9 mouse cellular contexts compared by ENCODE assay signal in genomic region chr2:105432927-105433326, GRCm38 (mm10). TPM values are rescaled to one million over a fixed set of nuclear protein-coding genes. Genes with fewer than 3 reads are reported as not detected.
DNase-seq lines count a peak whose midpoint lies in the region; ATAC-seq lines count a peak whose summit lies in the region.
"Had no signal": no experiment of that assay in that cellular context is flagged by ENCODE, and none has a peak within 500 bp of the region (broad histone marks: within the 10 kb centered on the region; RNA-seq: fewer than 3 reads in every experiment).

No protein-coding gene starts in this region.

- H3K9me3 ChIP-seq in lung, embryonic 15.5 days = no peaks in the 10 kb centered on the region
- no peaks in the 10 kb centered on the region for H3K9me3 ChIP-seq in forebrain, embryonic 14.5 days (replicated peaks; ENCODE audit: control insufficient read depth, low read length)
- no peaks in the 10 kb centered on the region for H3K9me3 ChIP-seq in limb, embryonic 11.5 days (ENCODE audit: control insufficient read depth, low read length)
- no peaks in the 10 kb centered on the region for H3K9me3 ChIP-seq in stomach, embryonic 16.5 days (replicated peaks; ENCODE audit: control insufficient read depth, low read length)

- DNase-seq in lung, postnatal 36 days = no peak
- DNase-seq in forebrain, embryonic 14.5 days (ENCODE audit: low spot score) = peak; percentile 44
- peak; percentile 36 for DNase-seq in limb, embryonic 11.5 days (ENCODE audit: low spot score)
- no peak for DNase-seq in MN1 (ENCODE audit: low spot score)
- DNase-seq in urinary bladder, postnatal 14 days (ENCODE audit: low spot score) = no peak
- DNase-seq: right cerebral cortex, postnatal 14 days had no signal

- ATAC-seq in lung, embryonic 15.5 days (ENCODE audit: borderline replicate concordance, extremely low read depth, low FRiP score, low TSS enrichment) = no peak
- peak; percentile 49; the same call in 1 of the 2 replicates for ATAC-seq in forebrain, embryonic 14.5 days
- no peak for ATAC-seq in limb, embryonic 11.5 days (ENCODE audit: insufficient number of reproducible peaks, low FRiP score, low TSS enrichment, low read depth)
- ATAC-seq in stomach, embryonic 16.5 days (ENCODE audit: insufficient read depth, low FRiP score) = no peak
- ATAC-seq: Patski had no signal

- no peak overlapping the region for H3K27ac ChIP-seq in lung, embryonic 15.5 days
- no peak overlapping the region for H3K27ac ChIP-seq in forebrain, embryonic 14.5 days (ENCODE audit: low read depth, low read length)
- H3K27ac ChIP-seq in limb, embryonic 11.5 days (replicated peaks; ENCODE audit: low read depth, low read length) = no peak overlapping the region
- H3K27ac ChIP-seq in stomach, embryonic 16.5 days (ENCODE audit: low read length) = no peak overlapping the region

- WGBS in lung, embryonic 15.5 days = 13% methylated on average over 10 of the region's 10 CpGs
- WGBS in forebrain, embryonic 14.5 days = 11% methylated on average over 10 of the region's 10 CpGs
- 21% methylated on average over 10 of the region's 10 CpGs for WGBS in limb, embryonic 11.5 days
- 11% methylated on average over 10 of the region's 10 CpGs for WGBS in stomach, embryonic 16.5 days

- no peak overlapping the region for H3K4me3 ChIP-seq in lung, embryonic 15.5 days
- H3K4me3 ChIP-seq in forebrain, embryonic 14.5 days (ENCODE audit: low read depth, low read length) = no peak overlapping the region
- H3K4me3 ChIP-seq in limb, embryonic 11.5 days (ENCODE audit: low read depth, low read length) = no peak overlapping the region
- peak overlapping the region; percentile 3; the same call in 1 of the 2 replicates for H3K4me3 ChIP-seq in stomach, embryonic 16.5 days (replicated peaks; ENCODE audit: low read length)

- peaks cover 4% of the 10 kb centered on the region; the same call in 1 of the 2 replicates for H3K27me3 ChIP-seq in lung, embryonic 15.5 days
- H3K27me3 ChIP-seq in forebrain, embryonic 14.5 days (replicated peaks; ENCODE audit: control insufficient read depth, insufficient read depth, low read length) = no peaks in the 10 kb centered on the region
- no peaks in the 10 kb centered on the region for H3K27me3 ChIP-seq in limb, embryonic 11.5 days (ENCODE audit: control insufficient read depth, insufficient read depth, low read length)
- no peaks in the 10 kb centered on the region for H3K27me3 ChIP-seq in stomach, embryonic 16.5 days (ENCODE audit: control insufficient read depth, insufficient read depth, low read length)

- H3K36me3 ChIP-seq in lung, embryonic 15.5 days = no peaks in the 10 kb centered on the region
- H3K36me3 ChIP-seq in forebrain, embryonic 14.5 days (ENCODE audit: control insufficient read depth, insufficient read depth, low read length) = no peaks in the 10 kb centered on the region
- H3K36me3 ChIP-seq in limb, embryonic 11.5 days (ENCODE audit: control insufficient read depth, insufficient read depth, low read length) = no peaks in the 10 kb centered on the region
- no peaks in the 10 kb centered on the region for H3K36me3 ChIP-seq in stomach, embryonic 16.5 days (ENCODE audit: control insufficient read depth, insufficient read depth, low read length)

- H3K9ac ChIP-seq in lung, embryonic 15.5 days = no peak overlapping the region
- H3K9ac ChIP-seq in forebrain, embryonic 14.5 days (ENCODE audit: low read length) = no peak overlapping the region
- no peak overlapping the region for H3K9ac ChIP-seq in limb, embryonic 11.5 days (ENCODE audit: low read length)
- H3K9ac ChIP-seq in stomach, embryonic 16.5 days (ENCODE audit: low read length) = peak overlapping the region; percentile 1; the same call in 1 of the 2 replicates

- peaks cover 7% of the 10 kb centered on the region; the same call in 1 of the 2 replicates for H3K4me1 ChIP-seq in lung, embryonic 15.5 days
- H3K4me1 ChIP-seq in forebrain, embryonic 14.5 days (ENCODE audit: control insufficient read depth, insufficient read depth, low read length) = no peaks in the 10 kb centered on the region
- H3K4me1 ChIP-seq in limb, embryonic 11.5 days (ENCODE audit: control insufficient read depth, insufficient read depth, low read length) = peaks cover 3% of the 10 kb centered on the region; the same call in 1 of the 2 replicates
- no peaks in the 10 kb centered on the region for H3K4me1 ChIP-seq in stomach, embryonic 16.5 days (ENCODE audit: control insufficient read depth, insufficient read depth, low read length)

- H3K4me2 ChIP-seq in lung, embryonic 15.5 days = peak overlapping the region; percentile 30
- H3K4me2 ChIP-seq in forebrain, embryonic 14.5 days (ENCODE audit: low read length) = peak overlapping the region; percentile 1; the same call in 1 of the 2 replicates
- H3K4me2 ChIP-seq in limb, embryonic 11.5 days (ENCODE audit: low read depth, severe bottlenecking) = peak overlapping the region; percentile 28; the same call in 1 of the 2 replicates
- peak overlapping the region; percentile 31 for H3K4me2 ChIP-seq in stomach, embryonic 16.5 days (ENCODE audit: low read depth, low read length)

RNA-seq across cellular contexts. Expression of gene Rcn1, which starts 33.8 kb away (rescaled TPM):
- 145 and 156 TPM in 2 replicates for polyA plus RNA-seq in lung, embryonic 15.5 days (2015; fragmentation: Nextera tagmentation; extraction: Ambion mirVana)
- polyA plus RNA-seq in forebrain, embryonic 14.5 days (2014; fragmentation: Nextera tagmentation; extraction: Ambion mirVana) = 33.9 and 39.6 TPM in 2 replicates
- 131 and 140 TPM in 2 replicates for polyA plus RNA-seq in limb, embryonic 11.5 days (2014; fragmentation: Nextera tagmentation; extraction: Ambion mirVana)
- polyA plus RNA-seq in stomach, embryonic 16.5 days (2015; fragmentation: Nextera tagmentation; extraction: Ambion mirVana) = 141 TPM in 2 replicates

Comparison
In these comparisons a context has a peak if more than half of its experiments do, and no peak if none do; other contexts are left out.
1. DNase-seq: peak in forebrain, embryonic 14.5 days (single experiment) and limb, embryonic 11.5 days (single experiment); none in lung, postnatal 36 days (single experiment), MN1 (single experiment) and urinary bladder, postnatal 14 days (single experiment).
2. Peak in every context shown above with its lines, with median percentiles within 50 percentile points of each other: H3K4me2 ChIP-seq.